Mouse (Mus musculus) myocyte (in vitro differentiated cells): ENCODE measurements at regions not wholly inside any gene's neighbourhood (a gene's known extent, or its start where the extent isn't known, plus 50 kb on each side); places are given as distances from the start of the nearest gene placed in this dataset.

Experiments used
- CEBPB ChIP-seq: IDR thresholded peaks from 2 replicates; pipeline ENCODE4 v1.6.1; 2011; ENCODE audit warnings: mild to moderate bottlenecking, moderate library complexity; ENCODE audit not compliant: poor library complexity, insufficient read depth, severe bottlenecking
- E2F4 ChIP-seq: IDR thresholded peaks from one replicate; pipeline ENCODE4 v1.6.1; 2011; ENCODE audit warnings: mild to moderate bottlenecking, control low read depth, moderate library complexity; ENCODE audit not compliant: insufficient read depth
- MAX ChIP-seq: IDR thresholded peaks from one replicate; pipeline ENCODE4 v1.6.1; 2011; ENCODE audit warnings: low read depth, mild to moderate bottlenecking, control low read depth
- MYOD1 ChIP-seq, 3 experiments: IDR thresholded peaks; one replicate each; pipeline ENCODE4 v1.6.1; 2011; ENCODE audit warnings: control low read depth in 2 of 3, low read depth in 2 of 3, mild to moderate bottlenecking in 2 of 3, moderate library complexity in 1 of 3; ENCODE audit not compliant: insufficient read length in 2 of 3, control insufficient read depth in 1 of 3
- MYOG ChIP-seq, 3 experiments: IDR thresholded peaks; one replicate each; pipeline ENCODE4 v1.6.1; 2011; ENCODE audit warnings: control low read depth in 2 of 3, low read depth in 2 of 3, mild to moderate bottlenecking in 2 of 3; ENCODE audit not compliant: insufficient read length in 2 of 3, control insufficient read depth in 1 of 3, insufficient read depth in 1 of 3
- POLR2A ChIP-seq: IDR thresholded peaks from one replicate; pipeline ENCODE4 v1.6.1; 2011; ENCODE audit warnings: low read depth, mild to moderate bottlenecking, control low read depth, moderate library complexity; ENCODE audit not compliant: insufficient read length
- POLR2AphosphoS2 ChIP-seq: IDR thresholded peaks from one replicate; pipeline ENCODE4 v1.6.1; 2011; ENCODE audit warnings: low read depth, control low read depth; ENCODE audit not compliant: insufficient read length
- TCF12 ChIP-seq: IDR thresholded peaks from one replicate; pipeline ENCODE4 v1.6.1; 2011; ENCODE audit warnings: mild to moderate bottlenecking, control low read depth; ENCODE audit not compliant: poor library complexity, insufficient read depth, severe bottlenecking
- USF1 ChIP-seq: IDR thresholded peaks from one replicate; pipeline ENCODE4 v1.6.1; 2011; ENCODE audit warnings: low read depth, mild to moderate bottlenecking, control low read depth, moderate library complexity

DNA sequence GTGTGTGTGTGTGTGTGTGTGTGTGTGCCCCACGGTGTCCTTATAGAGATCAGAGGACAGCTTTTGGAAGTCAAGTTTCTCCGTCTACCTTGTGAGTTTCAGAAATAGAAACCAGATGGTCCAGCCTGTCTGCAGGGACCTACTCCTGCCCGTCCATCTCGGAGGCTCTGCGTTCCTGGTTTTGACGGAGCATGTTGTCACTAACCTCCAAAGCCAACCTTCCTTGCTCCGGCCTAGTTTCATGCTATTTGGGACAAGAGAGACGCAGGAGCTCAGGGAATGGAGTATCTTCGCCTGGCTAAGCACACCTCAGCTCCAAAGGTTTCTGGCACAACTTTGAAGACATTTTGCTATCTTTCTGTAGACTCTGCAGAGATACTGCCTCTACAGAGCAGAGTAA is 54.2 kb upstream of the Chd2 start:
- TF ChIP-seq MYOG (IDR thresholded peaks at IDR 0.05; ENCODE audit: control insufficient read depth in 1 of 3, insufficient read depth in 1 of 3, insufficient read length in 2 of 3, low read depth in 2 of 3) (no peak), POLR2A (no peak), TCF12 (no peak), MAX (no peak), E2F4 (no peak), POLR2AphosphoS2 (no peak), USF1 (no peak), MYOD1 (IDR thresholded peaks at IDR 0.05; ENCODE audit: control insufficient read depth in 1 of 3, insufficient read length in 2 of 3, low read depth in 2 of 3) (no peak), CEBPB (no peak)
